Mouse (Mus musculus) testis, adult 10 weeks (tissue): ENCODE results near the gene Gm20903. TPM values are rescaled to one million over a fixed set of nuclear protein-coding genes. Genes with fewer than 3 reads are reported as not detected.

Experiments used
- polyA plus RNA-seq: library from polyadenylated mRNA; stranded (reverse); fragments of 350-450 nt; fragmentation: Illumina TruSeq; extraction: RNeasy Lipid Tissue Mini Kit (QIAGEN cat#74804); gene quantifications from one replicate; pipeline ENCODE4 v1.2.3, GENCODE M21; 2014; ENCODE audit warnings: low read depth, low replicate concordance

Gene Gm20903
- not detected for polyA plus RNA-seq

DNA sequence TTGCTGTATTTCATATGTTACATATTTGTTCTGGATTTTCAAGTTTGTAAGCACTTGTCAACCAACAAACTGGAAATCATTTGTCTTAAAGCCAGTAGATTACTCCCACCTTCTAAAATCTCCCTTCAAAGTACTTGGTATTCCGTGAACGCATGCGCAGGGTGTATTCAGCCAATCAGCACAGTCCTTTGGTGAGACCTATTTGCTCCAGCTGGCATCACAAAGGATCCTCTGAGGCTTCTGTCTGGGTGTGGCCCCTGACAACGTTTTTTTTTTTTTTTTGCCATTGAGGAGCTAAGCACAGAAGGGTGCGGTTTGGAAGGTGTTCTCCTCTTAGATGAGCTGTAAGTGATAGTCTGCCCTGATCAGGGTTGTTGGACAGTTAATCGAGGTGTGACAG, at the start of gene Gm20903:
Gm20903 (plus strand) TSS at position 301 of the 400 bp plus-strand sequence.

